Mouse (Mus musculus) embryo, embryonic 10.5 days (tissue): ENCODE measurements around the gene Mat1a.

Experiments
- DNase-seq: peaks from one replicate; pipeline ENCODE4 v3.0.0-alpha.2; 2015; ENCODE audit warnings: low spot score

The Mat1a gene

DNA sequence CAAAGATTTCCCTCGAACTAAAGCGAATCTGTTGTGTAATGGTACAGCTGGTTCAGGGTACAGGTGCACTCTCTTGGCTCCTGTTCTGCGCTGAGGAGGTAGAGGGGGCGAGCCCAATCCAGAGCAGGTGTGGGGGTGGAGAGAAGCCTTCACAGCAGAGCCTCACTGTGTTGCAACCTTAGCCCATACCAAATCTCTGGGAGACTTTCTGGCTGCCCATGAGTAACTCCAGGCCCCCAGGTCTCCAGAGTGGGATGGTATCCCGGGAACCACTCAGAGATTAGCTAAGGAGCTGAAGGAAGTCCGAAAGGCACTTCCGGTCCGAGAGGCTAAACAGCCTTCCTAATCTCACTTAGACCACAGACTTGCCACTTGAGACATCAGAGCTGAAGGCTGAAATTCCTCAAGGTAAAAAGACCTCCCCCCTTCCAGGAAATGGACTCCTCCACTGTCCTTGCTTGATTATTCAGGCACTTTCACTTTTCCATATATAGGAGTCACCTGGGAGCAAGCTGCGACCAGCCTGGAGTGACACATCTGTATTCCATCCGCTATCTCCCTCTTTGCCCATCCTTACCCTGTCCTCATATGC, at the start of gene Mat1a:
Mat1a (plus strand) TSS at position 183 of the 592 bp plus-strand sequence.
- no peak for DNase-seq

DNA sequence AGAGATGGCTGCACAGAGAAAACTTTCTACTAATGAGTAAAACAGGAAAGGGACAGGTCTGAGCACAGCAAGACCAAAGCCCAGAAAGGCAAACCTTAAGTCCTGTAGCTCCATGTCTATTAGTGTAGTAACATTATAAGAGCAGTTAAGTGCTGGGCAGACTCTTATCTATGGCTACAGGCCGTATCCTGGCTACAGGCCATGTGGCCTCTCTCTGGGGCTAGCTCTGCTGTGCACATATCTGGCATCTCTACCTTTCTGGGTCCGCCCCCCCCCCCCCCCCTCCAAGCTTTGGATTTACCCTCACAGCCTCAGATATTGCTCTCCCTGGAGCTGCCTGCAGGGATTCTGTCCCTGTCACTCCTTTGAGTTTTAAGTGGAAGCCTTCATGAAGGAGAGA, 39.7 kb upstream of the Mat1a start:
- no peak for DNase-seq

DNA sequence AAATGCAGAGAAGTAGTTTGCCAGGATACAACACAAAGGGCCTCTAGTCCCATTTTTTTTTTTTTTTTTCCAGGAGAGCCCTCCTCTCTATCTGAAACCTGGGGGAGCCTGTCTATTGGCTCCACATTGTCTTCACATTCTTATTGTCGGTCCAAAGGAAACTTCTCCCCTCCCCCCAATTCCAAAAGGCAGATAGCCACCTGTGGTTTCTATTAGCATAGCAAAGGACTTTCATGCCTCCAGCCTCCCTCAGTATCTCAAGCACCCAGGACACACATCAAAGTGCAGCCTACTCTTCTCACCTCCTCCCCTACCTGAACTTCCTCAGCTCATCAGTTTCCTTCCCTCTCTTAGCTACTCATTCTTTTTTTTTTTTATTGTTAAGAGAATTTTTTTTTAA, 38.4 kb upstream of the Mat1a start:
- DNase-seq: no peak

DNA sequence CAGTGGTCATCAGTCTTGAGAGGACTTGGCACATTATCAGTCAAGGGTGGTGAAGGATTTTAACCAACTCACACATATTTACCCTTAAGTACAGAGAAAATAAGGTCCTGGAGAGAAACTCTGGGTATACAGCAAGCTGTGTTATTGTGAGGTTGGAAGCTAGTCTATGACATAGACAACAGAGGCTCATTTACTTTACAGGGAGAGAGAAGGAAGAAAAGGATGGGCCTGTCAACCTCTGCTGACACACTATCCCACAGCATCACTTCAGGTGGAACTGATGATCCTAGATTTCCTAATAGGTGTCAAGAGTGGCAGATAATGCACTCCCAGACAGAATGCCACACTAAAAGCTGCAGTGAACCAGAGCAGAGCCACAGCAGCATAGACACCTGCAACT, 35.7 kb upstream of the Mat1a start, which contains the start of gene Dydc2:
Dydc2 (minus strand) TSS at position 101 of the 400 bp plus-strand sequence.
- no peak for DNase-seq

DNA sequence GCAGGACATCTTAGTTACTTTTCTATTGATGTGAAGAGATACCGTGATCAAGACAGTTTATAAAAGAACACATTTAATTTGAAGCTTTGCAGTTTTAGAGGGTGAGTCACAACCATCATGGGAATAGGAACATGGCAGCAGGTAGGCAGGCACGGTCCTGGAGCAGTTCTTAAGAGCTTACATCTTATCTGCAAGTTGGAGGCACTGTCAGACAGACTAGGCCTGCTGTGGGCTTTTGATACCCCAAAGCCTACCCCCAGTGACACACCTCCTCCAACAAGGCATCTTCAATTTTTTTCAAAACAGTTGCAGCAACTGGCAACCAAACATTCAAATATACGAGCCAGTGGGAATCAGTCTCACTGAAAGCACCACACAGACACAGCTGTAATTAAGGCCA, 34.5 kb upstream of the Mat1a start:
- DNase-seq: no peak

DNA sequence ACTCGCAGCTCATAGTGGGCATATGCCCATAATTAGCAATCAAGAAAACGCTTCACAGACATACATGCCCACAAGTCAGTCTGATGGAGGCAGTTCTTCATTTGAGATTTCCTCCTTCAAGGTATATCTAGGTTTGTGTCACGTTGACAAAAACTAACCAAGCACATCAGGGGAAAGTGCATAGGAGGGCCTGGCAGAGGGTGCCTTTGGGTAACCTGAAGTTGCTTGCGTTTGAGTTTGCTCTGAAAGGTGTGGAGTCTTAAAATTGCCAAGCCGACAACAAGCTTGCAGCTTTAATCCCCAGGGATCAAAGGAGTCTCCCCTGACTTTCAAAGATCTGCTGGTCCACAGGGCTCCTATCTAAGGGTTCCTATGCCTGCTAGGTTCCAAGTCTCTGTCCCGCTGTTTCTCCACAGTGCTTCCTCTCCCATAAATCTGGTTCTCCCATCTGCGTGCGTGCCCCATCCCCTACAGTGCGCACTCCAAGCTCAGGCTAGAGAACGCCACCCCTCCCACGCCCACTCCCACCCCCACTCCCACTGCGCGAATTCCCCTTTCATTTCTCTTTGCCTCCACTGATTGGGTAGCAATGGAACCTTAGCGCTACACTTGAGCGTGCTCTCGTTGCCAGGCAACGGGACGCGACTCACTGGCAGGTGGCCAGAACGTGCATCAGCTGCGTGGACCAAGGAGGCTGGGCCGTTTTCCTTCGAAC, 32.4 kb upstream of the Mat1a start, which contains the start of gene Dydc1:
Dydc1 (plus strand) TSS at position 683 of the 715 bp plus-strand sequence.
- peak; percentile 73 for DNase-seq

DNA sequence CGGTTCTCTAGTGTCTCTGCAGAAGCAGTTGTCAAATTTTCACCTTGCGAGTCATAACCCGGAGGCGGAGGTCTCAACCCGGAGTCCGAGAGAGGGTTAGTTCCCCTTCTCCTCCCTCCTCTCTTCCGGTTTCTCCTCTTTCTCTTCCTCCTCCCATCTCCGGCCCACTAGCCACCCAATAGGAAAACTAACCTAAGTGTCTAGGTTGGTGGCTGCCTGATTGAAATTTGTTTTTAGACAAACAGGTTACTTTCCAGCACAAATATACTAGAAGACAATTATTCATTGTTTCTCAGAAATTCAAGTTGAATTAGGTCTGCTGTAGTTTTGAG, 31.9 kb upstream of the Mat1a start:
- no peak for DNase-seq

DNA sequence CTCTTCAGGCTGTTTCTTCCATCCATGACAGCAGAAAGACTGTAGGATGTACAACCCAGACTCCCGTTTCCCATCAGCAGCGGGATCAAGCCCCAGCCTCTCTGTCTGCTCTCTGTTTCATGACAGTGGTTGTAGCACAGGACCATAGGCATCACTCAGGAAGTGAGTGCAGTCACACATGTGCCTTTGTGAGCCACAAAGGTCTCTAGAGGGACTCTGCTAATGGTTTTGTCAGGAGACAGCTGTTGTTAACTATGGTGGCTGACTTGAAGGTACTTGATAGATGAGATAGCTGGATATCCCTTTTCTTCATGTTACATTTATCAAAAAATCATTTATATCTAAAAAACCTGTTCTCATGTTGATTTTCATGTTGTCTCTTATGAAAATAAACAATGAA, 22.4 kb upstream of the Mat1a start:
- no peak for DNase-seq

DNA sequence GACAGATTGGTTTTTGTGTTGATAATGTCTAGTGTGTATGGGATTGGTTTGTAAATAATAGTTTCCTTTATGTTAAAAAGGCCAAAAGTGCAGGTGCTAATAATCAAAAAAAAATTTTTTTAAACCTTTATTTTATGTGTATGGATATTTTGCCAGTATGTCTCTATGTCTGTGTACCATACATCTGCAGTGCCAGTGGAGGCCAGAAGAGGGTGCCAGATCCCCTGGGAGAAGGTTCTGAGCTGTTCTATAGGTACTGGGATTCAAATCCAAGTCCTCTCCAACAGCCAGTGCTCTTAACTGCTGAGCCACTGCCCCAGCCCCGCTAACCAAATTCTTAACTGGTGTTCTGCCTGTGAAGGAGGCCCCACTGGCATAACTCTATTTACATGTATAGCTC, 17.3 kb upstream of the Mat1a start:
- peak; percentile 31 for DNase-seq

DNA sequence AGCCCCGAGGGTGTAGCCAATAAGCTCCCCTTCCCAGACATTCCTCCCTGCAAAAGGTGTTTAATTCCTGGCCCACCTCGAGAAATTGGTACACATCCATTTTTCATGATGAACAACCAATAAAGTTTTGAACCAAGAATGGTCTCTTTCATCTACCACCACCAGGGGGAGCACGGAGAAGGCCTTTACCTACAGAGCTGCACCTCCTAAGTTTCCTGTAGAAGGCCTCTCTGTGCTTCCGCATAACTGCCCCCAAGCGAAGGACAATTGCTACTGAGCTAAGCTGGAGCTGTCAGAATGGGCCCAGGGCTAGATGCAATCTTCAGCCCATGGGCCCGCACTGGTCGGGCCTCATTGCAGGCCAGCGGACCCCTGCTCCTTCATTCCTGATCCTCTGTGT, 14.1 kb upstream of the Mat1a start:
- peak; percentile 41 for DNase-seq

DNA sequence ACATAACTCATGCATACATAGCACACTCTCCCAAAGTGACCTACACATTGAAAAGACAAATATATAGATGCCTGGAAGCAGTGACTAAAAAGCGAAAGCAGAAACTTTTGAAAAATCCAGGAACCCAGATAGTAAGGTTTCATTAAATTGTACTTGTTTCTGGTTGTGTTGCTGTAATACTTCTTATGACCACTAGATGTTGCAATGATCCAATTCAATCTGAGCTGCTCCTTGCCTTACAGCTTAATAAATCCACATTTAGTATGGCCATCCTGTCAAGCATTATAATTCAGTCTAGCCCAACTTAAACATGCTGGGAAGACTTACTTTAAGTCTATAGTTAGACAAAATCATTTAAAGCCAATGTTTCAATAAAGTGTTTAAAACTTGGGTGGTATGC, 10.7 kb upstream of the Mat1a start:
- peak; percentile 23 for DNase-seq

DNA sequence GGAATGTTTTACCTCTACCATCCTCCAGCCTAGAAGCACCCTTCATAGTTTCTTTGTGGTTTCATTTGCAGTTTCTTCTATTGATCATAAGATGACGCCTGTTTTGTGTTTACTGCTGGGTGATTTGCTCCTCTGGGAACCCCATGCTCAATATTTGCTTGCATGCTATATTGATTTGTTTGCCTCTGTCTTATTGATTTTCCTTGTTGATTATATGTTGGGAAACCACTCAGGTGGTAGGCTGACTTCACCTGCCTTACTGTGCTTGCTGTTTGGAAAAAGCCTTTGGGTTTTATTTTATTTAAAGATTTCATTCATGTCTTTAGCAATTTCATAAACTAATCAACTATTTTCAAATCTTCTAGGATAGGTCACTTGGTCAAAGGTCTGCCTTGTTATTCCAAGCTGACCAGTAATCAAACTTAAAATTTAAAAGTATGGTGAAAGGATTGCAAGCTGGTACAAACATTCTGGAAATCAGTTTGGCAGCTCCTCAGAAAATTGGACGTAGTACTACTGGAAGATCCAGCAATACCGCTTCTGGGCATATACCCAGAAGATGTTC, 8.5 kb upstream of the Mat1a start:
- no peak for DNase-seq

DNA sequence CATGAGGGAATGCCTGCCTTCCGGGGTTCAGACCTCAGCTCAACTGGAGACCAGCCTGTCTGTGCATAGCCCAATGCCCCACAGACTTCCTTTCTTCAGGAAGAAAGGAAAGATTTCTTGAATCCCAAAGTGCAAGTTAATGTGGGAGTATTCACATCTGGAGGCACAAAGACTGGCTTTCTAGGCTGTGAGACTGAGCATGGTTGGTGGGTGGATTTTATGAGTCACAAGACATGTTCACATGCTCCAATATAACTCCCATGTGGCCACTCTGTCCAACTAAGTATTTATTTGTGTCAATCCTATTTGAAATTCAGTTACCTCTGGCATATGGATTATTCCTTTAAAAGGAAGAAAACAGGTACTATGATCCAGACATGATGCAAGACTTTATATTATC, 6.1 kb upstream of the Mat1a start:
- no peak for DNase-seq

DNA sequence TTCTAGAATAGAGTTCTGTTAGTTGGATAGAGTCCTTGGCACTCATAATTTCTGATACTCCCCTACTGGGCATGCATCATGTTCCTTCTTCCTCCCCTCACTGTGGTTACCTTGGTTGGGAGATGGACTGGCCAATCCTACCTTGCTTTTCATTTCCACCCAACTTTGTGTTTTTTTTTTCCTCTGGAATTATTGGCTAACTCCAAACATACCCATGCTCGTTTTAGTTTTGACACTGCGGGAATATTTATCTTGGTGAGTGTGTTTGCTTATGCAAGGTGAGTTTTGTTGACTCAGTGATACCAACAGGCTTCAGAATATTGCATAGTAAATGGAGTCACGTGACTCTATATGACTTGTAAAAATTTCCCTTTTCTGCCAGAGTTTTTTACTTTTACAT, 4.1 kb upstream of the Mat1a start:
- no peak for DNase-seq

DNA sequence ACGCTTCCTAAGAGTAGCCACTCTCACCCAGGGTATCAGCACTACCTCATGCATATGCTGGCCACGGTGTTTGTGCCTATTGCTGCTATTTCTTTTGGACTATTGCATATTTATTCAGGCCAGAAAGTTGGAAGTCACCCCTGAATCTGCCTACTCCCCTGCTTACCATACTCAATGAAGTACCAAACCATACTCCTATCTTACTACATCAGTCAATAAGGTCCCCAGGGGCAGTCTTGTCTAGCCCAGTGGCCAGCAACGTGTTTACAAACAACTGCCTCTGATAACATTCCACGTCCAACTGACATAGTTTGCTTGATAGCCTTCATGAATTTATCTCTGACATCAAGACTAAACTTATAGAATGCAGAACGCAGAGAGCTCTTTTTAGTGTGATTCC, 3.6 kb upstream of the Mat1a start:
- no peak for DNase-seq

DNA sequence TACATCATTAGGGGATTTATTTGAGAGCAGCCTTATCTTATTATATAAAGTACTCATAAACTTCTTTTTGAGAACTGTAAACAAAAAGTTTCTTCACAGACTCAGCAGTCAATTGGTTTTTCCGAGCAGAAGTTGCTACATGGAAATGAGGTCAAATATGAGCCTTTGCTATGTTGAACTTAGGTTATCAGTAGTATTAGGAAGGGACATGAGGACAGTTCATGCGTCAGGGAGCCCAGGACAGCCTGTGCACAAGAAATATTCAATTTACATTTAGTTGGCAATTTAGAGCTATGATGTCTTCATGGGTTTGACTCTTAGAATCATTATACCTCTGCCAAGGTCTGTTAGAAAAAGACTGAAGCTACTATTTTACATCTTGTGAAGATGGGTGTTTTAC, 2.6 kb upstream of the Mat1a start:
- DNase-seq: no peak

DNA sequence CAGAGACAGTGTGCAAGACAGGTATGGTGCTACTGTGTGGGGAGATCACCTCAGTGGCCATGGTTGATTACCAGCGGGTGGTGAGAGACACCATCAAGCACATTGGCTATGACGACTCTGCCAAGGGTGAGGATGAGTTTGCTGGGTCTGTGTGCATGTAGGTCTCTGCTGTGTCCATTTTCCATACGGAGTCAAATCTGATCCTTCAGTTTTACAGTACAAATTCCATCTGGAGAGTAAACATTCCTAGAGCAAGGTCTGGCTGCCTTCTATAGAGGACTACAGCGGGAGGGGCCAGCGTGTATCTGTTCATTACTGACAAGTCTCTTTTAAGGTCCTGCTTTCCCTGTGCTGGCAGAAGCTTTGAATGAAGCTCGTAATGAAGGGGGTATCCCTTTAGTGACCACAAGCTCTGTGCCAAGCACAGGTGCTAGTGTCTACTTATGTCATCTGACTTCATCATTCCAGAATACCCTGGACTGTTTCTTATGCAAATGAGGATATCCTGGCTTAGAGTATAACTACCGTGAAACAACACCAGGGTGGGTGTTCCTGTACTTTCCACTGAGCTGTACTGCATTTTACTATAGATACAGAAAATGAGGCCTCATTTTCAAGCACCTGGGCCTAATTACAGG, 6.3 kb downstream of the Mat1a start:
- no peak for DNase-seq

DNA sequence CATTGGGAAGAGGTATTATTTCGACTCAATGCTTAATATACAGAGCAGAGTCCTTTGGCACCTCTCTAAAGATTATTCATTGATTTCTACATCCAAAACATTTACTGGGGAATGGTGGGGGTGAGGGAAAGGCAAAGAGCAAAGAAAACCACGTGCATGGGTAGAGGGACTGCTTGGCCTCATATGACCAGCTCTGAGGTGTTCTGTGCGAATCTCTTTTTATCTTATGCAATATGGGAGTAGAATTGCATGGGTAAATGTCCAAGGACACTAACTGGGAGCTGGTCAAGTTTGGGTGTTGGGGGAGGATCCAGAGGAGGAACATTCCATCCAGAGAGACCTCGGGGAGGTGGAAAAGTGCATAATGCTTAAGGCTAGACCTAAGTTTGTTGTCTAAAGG, 8.1 kb downstream of the Mat1a start:
- no peak for DNase-seq

DNA sequence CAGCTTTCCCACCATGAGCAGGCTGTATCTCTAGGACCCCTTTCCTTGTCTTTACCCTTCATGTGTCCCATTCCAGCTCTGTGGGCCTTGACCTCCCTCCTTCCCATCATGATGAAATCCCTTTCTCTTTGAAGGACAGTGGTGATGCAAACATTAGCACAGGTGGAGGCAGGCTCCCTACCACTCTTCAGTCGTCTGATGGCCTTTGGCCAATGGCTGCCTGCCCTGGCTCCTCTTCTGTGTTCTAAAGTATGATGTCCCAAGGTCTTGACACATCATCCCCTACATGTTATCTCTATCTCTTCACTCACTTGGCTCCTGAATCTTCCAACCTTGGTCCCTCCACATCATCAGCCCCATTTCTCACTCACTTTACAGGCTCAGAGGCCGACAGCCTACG, 11.4 kb downstream of the Mat1a start:
- DNase-seq: no peak

DNA sequence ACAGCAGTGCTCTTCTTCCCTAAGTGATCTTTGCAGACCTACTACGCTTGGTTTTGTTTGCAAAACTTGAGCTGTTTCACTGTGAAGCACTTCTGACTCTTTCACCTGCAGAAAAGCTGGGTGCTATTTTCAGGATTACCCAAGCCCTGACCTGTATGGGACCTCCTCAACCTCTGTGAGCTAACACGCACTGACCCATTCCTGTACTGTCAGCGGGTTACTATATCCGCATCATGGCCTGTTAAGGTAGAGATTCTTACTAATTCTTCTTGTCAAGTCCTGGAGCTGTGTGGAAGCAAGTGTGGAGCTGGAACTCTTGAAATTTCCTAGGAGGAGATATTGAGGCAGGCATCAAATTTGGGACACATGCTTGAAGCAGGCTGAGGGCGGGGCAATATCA, 19.8 kb downstream of the Mat1a start:
- no peak for DNase-seq

DNA sequence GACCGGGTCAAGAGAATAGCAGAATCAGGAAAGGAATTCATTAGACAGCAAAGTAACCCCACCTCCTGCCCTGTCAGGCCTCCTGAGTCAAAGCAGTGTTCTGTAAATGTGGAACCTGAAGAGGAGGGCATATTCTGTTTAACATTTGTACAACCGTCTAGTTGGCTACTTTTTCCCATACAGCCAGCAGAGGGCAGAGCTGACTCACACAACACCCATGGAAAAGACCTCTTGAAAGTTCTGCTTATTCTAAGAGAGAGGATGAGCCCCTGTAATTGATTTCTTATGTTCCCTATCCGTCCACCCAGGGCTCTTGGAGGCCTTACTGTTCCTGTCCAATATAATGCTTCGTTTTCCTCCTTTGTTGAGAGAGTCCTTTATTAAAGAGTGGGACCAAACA, 23.2 kb downstream of the Mat1a start:
- DNase-seq: peak; percentile 65

DNA sequence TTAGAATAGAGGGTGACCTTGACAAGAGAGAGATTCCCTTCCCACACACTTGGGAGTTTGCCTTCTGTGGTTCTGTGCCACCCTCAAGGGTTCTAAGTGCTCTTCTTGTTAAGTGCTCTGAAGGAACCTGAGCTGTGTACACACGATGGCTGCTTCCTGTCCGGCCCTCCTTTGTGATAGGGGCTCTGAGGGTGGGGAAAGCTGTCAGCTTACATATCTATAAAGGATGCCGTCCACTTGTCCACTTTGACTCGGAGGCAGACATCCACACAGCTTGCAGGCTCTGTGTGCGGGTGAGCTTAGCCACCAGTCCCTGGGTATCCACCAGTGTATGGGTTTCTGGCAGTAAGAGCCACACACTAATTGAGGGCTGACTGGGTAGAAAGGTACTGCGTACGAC, 26.7 kb downstream of the Mat1a start, which contains the start of gene Sftpa1:
Sftpa1 (plus strand) TSS at position 243 of the 400 bp plus-strand sequence.
- no peak for DNase-seq

DNA sequence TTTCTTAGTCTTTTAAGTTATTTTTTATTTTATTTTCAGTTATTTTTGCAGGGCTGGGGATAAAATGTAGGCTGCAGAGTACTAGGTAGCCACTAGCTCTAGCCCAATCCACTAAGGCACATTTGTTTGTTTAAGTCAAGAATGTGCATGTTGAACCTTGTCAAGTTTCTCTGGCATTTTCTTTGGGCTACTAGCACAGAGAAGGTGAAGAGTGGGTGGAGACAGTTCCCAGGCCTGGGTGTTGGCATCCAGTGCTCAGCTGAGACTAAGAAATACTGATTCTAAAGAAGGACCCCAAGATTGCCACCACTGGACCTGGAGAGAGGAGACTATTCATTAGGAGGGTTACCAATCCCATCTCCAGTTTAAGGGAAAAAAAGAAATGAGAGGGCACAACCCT, 32.2 kb downstream of the Mat1a start:
- no peak for DNase-seq
